Mouse (Mus musculus) small intestine, adult 2 months (tissue): ENCODE measurements around the gene Pou3f4.

ENCODE experiments used
- CTCF ChIP-seq: fragments of 200-500 bp; IDR thresholded peaks from 2 replicates; pipeline ENCODE4 v1.5.1; 2012; ENCODE audit warnings: low read depth, mild to moderate bottlenecking, control low read depth, inconsistent platforms, low read length, moderate library complexity, mixed read lengths; ENCODE audit not compliant: insufficient replicate concordance, insufficient read length; ENCODE audit errors: extremely low read depth
- POLR2A ChIP-seq: fragments of 200-500 bp; IDR thresholded peaks from 2 replicates; pipeline ENCODE4 v1.6.1; 2012; ENCODE audit warnings: low read depth, mild to moderate bottlenecking, control low read depth, inconsistent platforms, low read length, moderate library complexity

DNA sequence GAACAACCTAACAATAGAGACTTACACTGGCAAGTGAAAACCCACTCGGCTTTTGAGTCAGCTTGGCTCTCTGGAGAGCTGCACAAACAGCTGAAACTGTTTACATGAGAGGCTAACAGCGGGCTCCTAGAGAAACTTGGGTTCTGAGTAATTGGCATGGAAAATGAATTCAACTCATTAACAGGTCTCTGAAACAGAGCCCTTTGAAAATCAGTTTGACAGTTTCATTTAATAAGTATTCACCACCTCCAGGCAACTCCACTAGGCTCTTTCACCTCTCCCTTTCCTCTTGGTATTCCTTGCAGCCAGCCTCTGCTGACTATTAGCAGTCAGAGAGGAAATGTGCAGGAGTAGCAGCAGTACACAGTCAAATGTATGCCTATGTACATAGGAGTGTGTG, 37.2 kb downstream of the Pou3f4 start:
- TF ChIP-seq CTCF, result no peak
- no peak for TF ChIP-seq POLR2A
